Mouse (Mus musculus) CH12.LX (cell line): ENCODE results near the gene Gldc.

Experiments used
- CTCF ChIP-seq, 2 experiments: IDR thresholded peaks in 1 of 2; conservative IDR thresholded peaks in 1 of 2; 2 replicates each; pipeline ENCODE4 v1.5.1; 2011 to 2012; ENCODE audit warnings: low read depth in 2 of 2, low read length in 2 of 2, improper control_type of control experiment in 1 of 2, inconsistent platforms in 1 of 2, mild to moderate bottlenecking in 1 of 2, moderate library complexity in 1 of 2
- MXI1 ChIP-seq: IDR thresholded peaks from 2 replicates; pipeline ENCODE4 v1.6.1; 2011; ENCODE audit warnings: mild to moderate bottlenecking, low read depth, low read length, improper control_type of control experiment

- TF ChIP-seq CTCF (conservative IDR thresholded peaks at IDR 0.05 in 1 of 2, IDR thresholded peaks at IDR 0.05 in 1 of 2; ENCODE audit: low read depth in 2 of 2, low read length in 2 of 2) = no peak
- TF ChIP-seq MXI1 = no peak
Measured at GRCm38 (mm10) chr19:30124999-30125669, 50.1 kb downstream of the Gldc start.
